Mouse (Mus musculus) thymus, postnatal 4 days (tissue): ENCODE measurements around the gene Dnajc11.
A peak's percentile ranks its signal among the peaks of the same experiment; 100 is the strongest.

Experiments used
- DNase-seq: peaks from one replicate; pipeline ENCODE4 v3.0.0; 2021

The Dnajc11 gene

GRCm38 (mm10) chr4:151933505-151934214 lies at the start of gene Dnajc11:
Gene Dnajc11, plus strand, starts transcription at chr4:151933691.
- DNase-seq = peak; percentile 95

GRCm38 (mm10) chr4:151893241-151893640 lies 40.2 kb upstream of the Dnajc11 start:
- no peak for DNase-seq

- DNase-seq = no peak
Measured at GRCm38 (mm10) chr4:151894926-151895325, 38.6 kb upstream of the Dnajc11 start.

- DNase-seq = no peak
Measured at GRCm38 (mm10) chr4:151895624-151896023, 37.9 kb upstream of the Dnajc11 start.

- no peak for DNase-seq
Measured at GRCm38 (mm10) chr4:151897069-151897617, 36.3 kb upstream of the Dnajc11 start.

GRCm38 (mm10) chr4:151898600-151899245 lies 34.8 kb upstream of the Dnajc11 start:
- no peak for DNase-seq

GRCm38 (mm10) chr4:151899707-151900384 lies 33.6 kb upstream of the Dnajc11 start:
- peak; percentile 28 for DNase-seq

GRCm38 (mm10) chr4:151900735-151901134 lies 32.8 kb upstream of the Dnajc11 start:
- DNase-seq = no peak

GRCm38 (mm10) chr4:151901422-151901821 lies 32.1 kb upstream of the Dnajc11 start:
- peak; percentile 41 for DNase-seq

- no peak for DNase-seq
Measured at GRCm38 (mm10) chr4:151902046-151902688, 31.3 kb upstream of the Dnajc11 start.

GRCm38 (mm10) chr4:151902689-151903241 lies 30.7 kb upstream of the Dnajc11 start:
- DNase-seq = peak; percentile 27

GRCm38 (mm10) chr4:151904098-151904497 lies 29.4 kb upstream of the Dnajc11 start:
- no peak for DNase-seq

- no peak for DNase-seq
Measured at GRCm38 (mm10) chr4:151905621-151906020, 27.9 kb upstream of the Dnajc11 start.

- no peak for DNase-seq
Measured at GRCm38 (mm10) chr4:151907577-151908343, 25.7 kb upstream of the Dnajc11 start.

GRCm38 (mm10) chr4:151908809-151909208 lies 24.7 kb upstream of the Dnajc11 start:
- DNase-seq = no peak

- no peak for DNase-seq
Measured at GRCm38 (mm10) chr4:151916271-151916670, 17.2 kb upstream of the Dnajc11 start.

- no peak for DNase-seq
Measured at GRCm38 (mm10) chr4:151919135-151919840, 14.2 kb upstream of the Dnajc11 start.

- DNase-seq = peak; percentile 66
Measured at GRCm38 (mm10) chr4:151919900-151920643, 13.4 kb upstream of the Dnajc11 start.

GRCm38 (mm10) chr4:151922124-151922523 lies 11.4 kb upstream of the Dnajc11 start:
- DNase-seq = no peak
